Mouse (Mus musculus): ENCODE results near the gene Npm3.

Npm3 gene

DNA sequence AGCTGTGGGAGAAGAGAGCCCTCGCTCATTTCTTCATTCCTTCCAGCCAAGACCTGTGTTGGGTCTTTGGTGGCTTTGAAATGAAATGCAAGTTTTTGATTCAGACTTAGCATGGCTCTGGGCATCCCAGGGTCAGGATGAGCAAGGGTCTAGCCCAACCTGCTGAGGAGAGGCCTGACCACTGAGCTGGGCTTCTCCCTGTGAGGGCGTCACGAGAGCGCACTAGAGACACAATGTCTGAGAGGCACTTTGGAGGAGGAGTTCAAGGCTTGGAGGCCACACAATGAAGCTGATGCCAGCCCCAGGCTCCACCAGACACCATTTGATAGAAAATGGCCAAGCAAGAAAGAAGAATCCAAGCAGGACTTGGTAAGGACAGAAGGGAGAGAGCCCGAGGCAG lies 15.2 kb downstream of the Npm3 start:
- DNase-seq (ENCODE audit: low read depth, low spot score), result no peak

DNA sequence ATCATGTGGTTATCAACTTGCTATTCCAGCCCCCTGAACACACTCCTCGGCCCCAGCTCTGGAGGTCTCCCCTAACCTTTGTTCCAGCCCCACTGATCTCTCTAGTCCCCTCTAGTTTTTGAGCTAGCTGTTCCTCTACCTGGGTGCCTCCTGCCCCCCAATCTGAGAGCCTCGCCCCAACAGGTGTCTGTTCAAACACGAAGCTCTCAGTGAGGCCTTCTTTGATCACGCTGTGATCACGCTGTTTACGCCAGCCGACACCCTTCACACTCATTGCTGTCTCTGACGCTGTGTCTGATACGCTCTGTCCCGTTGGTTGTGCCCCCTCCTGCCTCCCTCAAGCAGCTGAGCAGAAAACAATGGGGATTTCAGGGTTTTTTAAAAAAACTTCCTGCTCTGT lies 15.8 kb downstream of the Npm3 start:
- no peak for DNase-seq (ENCODE audit: low read depth, low spot score)

DNA sequence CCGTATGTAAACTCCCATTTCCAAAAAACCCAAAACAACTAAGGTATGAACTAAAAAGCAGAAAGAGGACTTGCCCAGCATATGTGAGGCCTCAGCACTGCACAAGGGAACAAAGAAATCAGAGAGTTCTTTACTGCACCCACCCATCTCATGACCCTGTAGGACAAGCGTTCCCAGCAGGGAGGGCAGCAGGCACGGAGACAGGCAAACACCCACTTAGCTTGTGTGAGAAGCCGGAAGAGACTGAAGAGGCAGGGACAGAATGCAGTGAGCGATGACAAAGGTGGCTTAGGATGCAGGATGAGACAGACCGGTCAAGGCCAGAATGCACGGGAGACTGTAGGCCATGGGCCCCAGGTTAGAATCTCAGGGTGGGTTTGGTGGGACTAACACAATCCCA lies 17.7 kb downstream of the Npm3 start:
- no peak for DNase-seq (ENCODE audit: low read depth, low spot score)

DNA sequence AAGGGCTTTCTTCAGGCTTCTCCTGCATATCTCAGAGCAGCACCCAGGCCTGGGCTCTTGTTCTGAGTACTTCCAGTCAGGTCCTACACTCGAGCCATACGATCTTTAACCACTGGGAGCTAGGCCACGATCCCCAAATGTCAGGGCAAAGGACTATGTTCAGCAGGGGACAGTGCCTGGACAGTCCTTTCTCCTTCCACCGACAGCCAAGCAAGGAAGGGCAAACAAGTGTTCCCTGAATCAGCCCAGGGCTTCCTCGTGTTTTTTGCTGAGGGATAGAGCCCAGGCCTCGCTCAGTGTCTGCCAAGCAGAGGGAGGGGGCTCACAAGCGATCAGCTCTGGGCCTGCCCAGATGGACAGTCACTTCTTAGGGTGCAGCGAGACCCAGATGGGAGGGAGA lies 19.3 kb downstream of the Npm3 start:
- DNase-seq (ENCODE audit: low read depth, low spot score), result no peak

DNA sequence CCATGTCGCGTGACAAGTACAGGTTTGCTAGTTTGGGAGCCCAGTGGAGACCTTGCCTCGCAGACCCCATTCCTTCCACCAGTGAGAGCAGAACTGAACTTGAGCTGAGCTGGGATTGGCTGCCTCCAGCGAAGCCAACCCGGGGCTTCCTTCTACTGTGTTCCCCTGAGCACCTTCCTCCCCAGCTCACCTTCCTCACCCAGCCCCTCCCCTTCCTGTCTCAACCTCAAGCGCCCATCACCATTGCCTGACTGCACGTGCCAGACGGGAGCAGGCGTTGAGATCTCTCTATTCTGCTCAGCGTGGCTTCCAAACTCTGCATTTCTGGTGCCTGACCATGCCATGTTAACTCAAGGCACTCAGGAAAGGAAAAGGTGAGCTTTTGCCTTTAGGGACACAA lies 22.2 kb downstream of the Npm3 start:
- no peak for DNase-seq (ENCODE audit: low read depth, low spot score)

DNA sequence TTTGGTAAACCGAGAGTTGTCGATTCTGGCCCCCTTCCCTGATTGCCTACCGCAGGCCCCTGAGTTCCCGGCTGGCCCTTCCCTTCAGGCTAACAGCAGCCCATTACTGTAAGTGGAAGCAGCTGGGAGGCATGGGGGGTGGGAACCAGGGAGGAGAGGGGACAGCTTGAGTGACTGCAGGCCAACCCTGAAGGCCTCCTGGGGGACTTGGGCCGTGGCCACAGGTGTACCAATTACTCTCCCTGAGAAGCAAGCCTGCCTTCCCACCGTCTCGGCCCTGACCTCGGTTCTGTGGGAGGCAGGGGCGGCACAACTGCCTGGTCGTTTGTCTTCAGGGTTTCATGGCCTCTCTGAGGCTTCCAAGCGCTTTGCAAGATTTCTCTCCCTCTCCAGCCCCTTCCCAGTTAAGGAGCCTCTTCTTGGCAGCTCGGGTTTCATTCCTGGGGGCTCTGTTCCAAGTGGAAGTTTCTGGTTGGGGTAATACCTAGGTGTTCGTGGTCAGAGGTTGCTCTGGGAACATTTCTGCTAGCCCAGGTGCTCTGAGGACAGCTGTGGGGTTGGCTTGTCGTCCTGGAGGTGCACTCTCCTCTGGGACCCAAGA lies 23.6 kb downstream of the Npm3 start:
- no peak for DNase-seq (ENCODE audit: low read depth, low spot score)

DNA sequence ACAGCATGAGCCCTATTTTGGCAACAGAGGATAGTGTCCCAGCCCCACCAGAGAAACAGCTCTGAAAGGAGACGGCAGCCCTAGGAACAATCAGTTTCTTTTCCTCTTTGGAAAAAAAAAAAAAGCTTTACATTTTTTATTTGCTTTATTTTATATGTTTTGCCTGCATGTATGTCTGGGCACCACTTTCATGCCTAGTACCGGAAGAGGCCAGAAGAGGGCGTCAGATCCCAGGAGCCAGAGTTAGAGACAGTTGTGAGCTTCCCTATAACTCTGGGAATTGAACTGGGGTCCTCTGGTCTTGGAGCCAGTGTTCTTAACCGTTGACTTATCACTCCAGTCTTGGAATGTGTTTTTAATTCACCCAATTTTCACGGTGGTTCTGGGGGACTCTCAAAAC lies 27.2 kb downstream of the Npm3 start:
- no peak for DNase-seq (ENCODE audit: low read depth, low spot score)

DNA sequence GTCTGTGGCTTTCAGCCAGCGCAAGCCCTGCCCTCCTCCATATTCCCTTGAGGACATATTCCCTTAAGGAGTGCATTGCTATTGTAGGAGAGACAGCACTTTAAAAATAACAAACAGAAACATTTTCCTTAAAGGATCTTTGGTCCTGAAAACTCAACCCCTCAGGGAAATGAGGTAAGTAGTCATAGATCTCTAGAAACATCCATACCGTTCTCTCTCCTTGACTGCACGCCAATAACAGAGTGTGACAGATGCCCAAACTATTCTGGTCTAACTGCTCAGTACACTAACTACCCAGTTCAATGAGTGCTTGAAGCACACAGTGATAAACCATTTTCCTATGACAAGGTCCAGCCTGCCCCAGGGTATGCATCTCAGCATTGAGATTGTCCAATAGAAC lies 31.1 kb downstream of the Npm3 start:
- no peak for DNase-seq (ENCODE audit: low read depth, low spot score)

DNA sequence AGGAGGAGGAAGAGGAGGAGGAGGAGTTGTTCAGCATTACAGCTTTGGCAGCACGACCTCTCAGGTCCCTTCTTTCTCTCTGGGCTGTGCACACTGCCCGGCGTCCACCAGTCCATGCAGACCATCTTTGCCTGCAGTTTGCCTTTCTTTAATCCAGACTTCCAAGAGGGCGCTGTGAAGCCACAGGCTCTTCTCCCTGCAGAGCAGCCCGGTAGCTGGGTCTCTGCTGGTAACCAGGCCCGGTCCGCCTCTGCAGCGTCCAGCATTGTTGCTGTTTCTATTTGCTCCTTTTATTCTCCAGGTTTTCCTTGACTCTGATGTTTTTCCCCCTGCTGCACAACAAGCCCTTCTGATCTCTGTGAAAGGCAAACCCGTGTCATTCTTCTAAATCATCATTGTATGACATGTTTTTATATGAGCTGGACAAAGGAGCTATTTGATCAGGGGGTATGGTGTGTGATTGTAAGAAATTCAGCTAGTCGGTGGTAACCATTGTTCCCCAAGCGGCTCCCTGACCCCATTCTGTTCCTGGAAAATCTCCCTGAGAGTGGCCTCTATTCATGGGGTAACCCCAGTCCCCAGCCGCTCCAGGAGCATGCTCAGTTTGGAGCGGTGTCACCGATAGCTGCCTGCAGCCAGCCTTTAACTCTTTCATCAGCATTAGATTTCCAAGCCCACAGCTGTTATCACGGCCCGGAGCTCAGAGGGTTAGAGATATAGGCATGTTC lies 31.7 kb downstream of the Npm3 start:
- DNase-seq (ENCODE audit: low read depth, low spot score), result no peak

DNA sequence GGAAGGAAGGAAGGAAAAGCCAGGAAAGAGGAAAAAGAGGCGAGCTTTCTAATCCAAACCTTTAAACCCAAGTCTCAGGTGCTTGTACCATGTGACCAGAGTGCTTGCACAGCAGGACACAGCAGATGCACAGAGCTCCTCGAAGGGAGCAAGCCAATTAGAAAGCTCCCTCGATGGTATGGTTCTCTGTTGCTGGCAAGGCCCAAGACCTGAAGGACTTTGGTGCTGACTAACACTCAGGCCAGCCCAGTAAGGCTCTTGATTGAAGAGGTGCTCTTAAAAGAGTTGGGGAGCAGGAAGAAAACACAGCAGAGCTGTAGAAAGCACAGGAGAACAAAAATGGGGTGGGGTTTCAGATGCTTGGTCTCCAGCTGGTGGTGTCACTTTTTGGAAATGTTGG lies 40.7 kb downstream of the Npm3 start:
- no peak for DNase-seq (ENCODE audit: low read depth, low spot score)

All from embryo, embryonic 11.5 days (tissue).